Mouse (Mus musculus): ENCODE results near the gene Spata19.

DNA sequence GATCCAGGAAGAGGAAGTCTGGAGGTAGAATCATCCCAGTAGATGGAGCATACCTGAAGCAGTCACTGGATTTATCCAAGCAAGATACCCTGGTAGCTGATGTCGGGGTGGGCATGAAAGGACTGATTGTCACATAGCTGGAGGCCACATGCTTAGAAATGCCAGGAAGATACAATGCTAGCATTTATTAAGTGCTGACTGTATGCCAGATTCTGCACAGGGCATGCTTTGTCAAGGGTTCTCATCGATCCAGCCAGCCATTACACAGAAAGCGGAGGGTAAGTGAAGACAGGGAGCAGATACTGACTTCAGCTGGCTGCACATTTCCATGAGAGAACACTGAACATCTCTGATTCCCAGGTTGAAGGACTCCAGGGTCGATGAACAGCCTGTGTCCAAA is 4.6 kb downstream of the Spata19 start:
- TF ChIP-seq POLR2A (IDR thresholded peaks at IDR 0.05; ENCODE audit: extremely low read depth, insufficient read depth, low read length) (no peak), CTCF (IDR thresholded peaks at IDR 0.05; ENCODE audit: extremely low read depth, insufficient read depth, low read length) (no peak)
